Comparison of ENCODE assay signal across 27 mouse cellular contexts in the genomic region with DNA sequence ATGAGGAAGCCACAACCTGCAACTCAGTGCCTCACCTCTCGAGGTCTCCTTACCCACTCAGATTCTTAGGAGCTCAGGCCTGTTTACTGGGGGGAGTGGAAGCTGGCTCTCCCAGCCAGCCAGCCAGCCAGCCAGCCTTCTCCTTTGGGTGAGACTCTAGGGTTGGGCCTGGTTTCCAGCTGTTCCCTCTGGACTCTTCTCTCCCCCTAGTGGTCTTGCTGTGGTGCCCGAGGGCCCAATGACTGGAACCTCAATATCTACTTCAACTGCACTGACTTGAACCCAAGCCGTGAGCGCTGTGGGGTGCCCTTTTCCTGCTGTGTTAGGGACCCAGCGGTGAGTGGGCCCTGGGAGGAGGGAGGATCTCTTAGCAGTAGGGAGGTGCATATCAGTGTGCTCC. TPM values are rescaled to one million over a fixed set of nuclear protein-coding genes. Genes with fewer than 3 reads are reported as not detected.
A peak's percentile ranks its signal among the peaks of the same experiment; 100 is the strongest.
DNase-seq lines count a peak whose midpoint lies in the region; ATAC-seq and TF ChIP-seq lines count a peak whose summit lies in the region.
"Had no signal": no experiment of that assay in that cellular context is flagged by ENCODE, and none has a peak within 500 bp of the region (broad histone marks: within the 10 kb centered on the region; RNA-seq: fewer than 3 reads in every experiment).

No protein-coding gene starts in this region.

- TF ChIP-seq CTCF in forebrain, postnatal 0 days (IDR thresholded peaks at IDR 0.05; ENCODE audit: low read depth) = peak; percentile 21; the same call in 1 of the 2 replicates
- peak; percentile 53 for TF ChIP-seq CTCF in layer of hippocampus, adult 2 months (conservative IDR thresholded peaks at IDR 0.05)

- peaks cover 5% of the 10 kb centered on the region; the same call in 1 of the 2 replicates for H3K4me1 ChIP-seq in forebrain, postnatal 0 days (ENCODE audit: insufficient read depth)
- H3K4me1 ChIP-seq in forebrain, embryonic 11.5 days (replicated peaks; ENCODE audit: control insufficient read depth, insufficient read depth, low read length) = 0 out of 2 replicates have a peak, but pooled peaks cover 3% of the 10 kb centered on the region

- DNase-seq in forebrain, postnatal 0 days = no peak
- no peak for DNase-seq in forebrain, embryonic 11.5 days (ENCODE audit: low spot score)
- DNase-seq in layer of hippocampus, adult 2 months (ENCODE audit: low spot score in 2 of 2) = no peak
- no peak for DNase-seq in layer of hippocampus, postnatal 14 days (ENCODE audit: low spot score in 2 of 2)
- DNase-seq in 3T3-L1 (ENCODE audit: low read depth, low spot score) (peak; percentile 37), ZHBTc4 (ENCODE audit: low read depth, low spot score) (peak; percentile 48)
- no peak for DNase-seq in urinary bladder, postnatal 10 days (ENCODE audit: low spot score)
- DNase-seq in thymus, postnatal 10 days (ENCODE audit: low spot score in 2 of 2) = no peak
- DNase-seq: B cell, adult 2 months; heart, postnatal 14 days; kidney, adult 11 months; kidney, postnatal 36 days; liver; lung, adult 2 months; thymus, postnatal 4 days had no signal

- H3K9me3 ChIP-seq in forebrain, postnatal 0 days (ENCODE audit: low read length) = no peaks in the 10 kb centered on the region
- H3K9me3 ChIP-seq in forebrain, embryonic 11.5 days (ENCODE audit: control insufficient read depth, low read length) = no peaks in the 10 kb centered on the region
- H3K9me3 ChIP-seq: embryonic facial prominence, embryonic 12.5 days; neural tube, embryonic 13.5 days had no signal

- no peaks in the 10 kb centered on the region for H3K36me3 ChIP-seq in forebrain, postnatal 0 days (ENCODE audit: insufficient read depth)
- H3K36me3 ChIP-seq in forebrain, embryonic 11.5 days (ENCODE audit: control insufficient read depth, insufficient read depth, low read length) = no peaks in the 10 kb centered on the region
- H3K36me3 ChIP-seq: embryonic facial prominence, embryonic 12.5 days; neural tube, embryonic 13.5 days had no signal

- H3K4me3 ChIP-seq in forebrain, postnatal 0 days (ENCODE audit: low read depth, low read length) = no peak overlapping the region
- no peak overlapping the region for H3K4me3 ChIP-seq in forebrain, embryonic 11.5 days (ENCODE audit: low read depth, low read length)
- no peak overlapping the region for H3K4me3 ChIP-seq in layer of hippocampus, adult 2 months
- H3K4me3 ChIP-seq: embryonic facial prominence, embryonic 12.5 days; megakaryocyte, embryonic 14.5 days; neural tube, embryonic 13.5 days had no signal

- no peak overlapping the region for H3K4me2 ChIP-seq in forebrain, postnatal 0 days (ENCODE audit: low read depth)
- H3K4me2 ChIP-seq in forebrain, embryonic 11.5 days (ENCODE audit: low read depth, low read length, severe bottlenecking) = no peak overlapping the region
- H3K4me2 ChIP-seq: embryonic facial prominence, embryonic 12.5 days; hindbrain, embryonic 14.5 days; neural tube, embryonic 13.5 days had no signal

- no peak overlapping the region for H3K9ac ChIP-seq in forebrain, postnatal 0 days
- no peak overlapping the region for H3K9ac ChIP-seq in forebrain, embryonic 11.5 days (ENCODE audit: low read length)
- H3K9ac ChIP-seq: embryonic facial prominence, embryonic 12.5 days; hindbrain, embryonic 14.5 days; neural tube, embryonic 13.5 days had no signal

- no peak overlapping the region for H3K27ac ChIP-seq in forebrain, postnatal 0 days (ENCODE audit: low read depth, low read length)
- no peak overlapping the region for H3K27ac ChIP-seq in forebrain, embryonic 11.5 days (ENCODE audit: low read depth, low read length)
- peak overlapping the region; percentile 83 for H3K27ac ChIP-seq in layer of hippocampus, adult 2 months
- H3K27ac ChIP-seq: embryonic facial prominence, embryonic 12.5 days; hindbrain, embryonic 14.5 days; neural tube, embryonic 13.5 days had no signal

- no peak for ATAC-seq in forebrain, postnatal 0 days
- ATAC-seq in forebrain, embryonic 11.5 days (replicated peaks; ENCODE audit: low FRiP score) = no peak
- ATAC-seq: forebrain, embryonic 16.5 days had no signal

- WGBS in forebrain, postnatal 0 days = 51% methylated on average over 5 of the region's 5 CpGs
- WGBS in forebrain, embryonic 11.5 days = 54% methylated on average over 5 of the region's 5 CpGs

- no peaks in the 10 kb centered on the region for H3K27me3 ChIP-seq in forebrain, postnatal 0 days (ENCODE audit: insufficient read depth, low read length)
- H3K27me3 ChIP-seq in forebrain, embryonic 11.5 days (ENCODE audit: control insufficient read depth, insufficient read depth, low read length) = peaks cover 13% of the 10 kb centered on the region

RNA-seq across cellular contexts. Expression of gene Tspan17, which starts 5.7 kb away (rescaled TPM):
- 26.5 and 28.3 TPM in 2 replicates for total RNA-seq in forebrain, postnatal 0 days (2014; rRNA removed)
- polyA plus RNA-seq in forebrain, postnatal 0 days (2015; fragmentation: Nextera tagmentation; extraction: Ambion mirVana) = 44.2 and 61.1 TPM in 2 replicates
- polyA plus RNA-seq in forebrain, embryonic 11.5 days (2014; fragmentation: Nextera tagmentation; extraction: Ambion mirVana) = 6.9 and 8.1 TPM in 2 replicates
- 10 to 100 TPM; 96.7 to 97.7 TPM for total RNA-seq in layer of hippocampus, adult 2 months (2021)
- 10 to 100 TPM; 85.8 to 95.7 TPM for total RNA-seq in layer of hippocampus, postnatal 14 days (2021)

RNA-seq across cellular contexts. Expression of gene Eif4e1b, which starts 11.0 kb away (rescaled TPM):
- total RNA-seq in forebrain, postnatal 0 days (2014; rRNA removed) = not detected in 2 replicates
- polyA plus RNA-seq in forebrain, postnatal 0 days (2015; fragmentation: Nextera tagmentation; extraction: Ambion mirVana) = not detected in 2 replicates
- not detected in 2 replicates for polyA plus RNA-seq in forebrain, embryonic 11.5 days (2014; fragmentation: Nextera tagmentation; extraction: Ambion mirVana)
- total RNA-seq in layer of hippocampus, adult 2 months (2021) = not detected
- under 1 TPM; 0.35 to 0.62 TPM for total RNA-seq in layer of hippocampus, postnatal 14 days (2021)
- total RNA-seq: adrenal gland, adult 18-20 months; common myeloid progenitor, adult 5-6 weeks; gastrocnemius, adult 8-10 months; heart, adult 8-10 months; heart, postnatal 14 days; layer of hippocampus, postnatal 10 days; left cerebral cortex, postnatal 36 days; monocyte, adult 5-6 weeks had no signal
- polyA plus RNA-seq: embryonic facial prominence, embryonic 12.5 days; forebrain, embryonic 16.5 days; hindbrain, embryonic 14.5 days; lung, adult 2 months; neural tube, embryonic 13.5 days had no signal

RNA-seq across cellular contexts. Expression of gene Sncb, which starts 28.4 kb away (rescaled TPM):
- total RNA-seq in forebrain, postnatal 0 days (2014; rRNA removed) = 32.7 and 38.1 TPM in 2 replicates
- 122 and 137 TPM in 2 replicates for polyA plus RNA-seq in forebrain, postnatal 0 days (2015; fragmentation: Nextera tagmentation; extraction: Ambion mirVana)
- 1.3 and 2.6 TPM in 2 replicates for polyA plus RNA-seq in forebrain, embryonic 11.5 days (2014; fragmentation: Nextera tagmentation; extraction: Ambion mirVana)
- 100 to 1,000 TPM; 655 to 657 TPM for total RNA-seq in layer of hippocampus, adult 2 months (2021)
- 100 to 1,000 TPM; 564 TPM for total RNA-seq in layer of hippocampus, postnatal 14 days (2021)
- total RNA-seq: common myeloid progenitor, adult 5-6 weeks; heart, postnatal 14 days; monocyte, adult 5-6 weeks had no signal
- polyA plus RNA-seq: lung, adult 2 months had no signal

RNA-seq across cellular contexts. Expression of gene Gprin1, which starts 45.2 kb away (rescaled TPM):
- 213 and 219 TPM in 2 replicates for total RNA-seq in forebrain, postnatal 0 days (2014; rRNA removed)
- polyA plus RNA-seq in forebrain, postnatal 0 days (2015; fragmentation: Nextera tagmentation; extraction: Ambion mirVana) = 37.1 and 39.0 TPM in 2 replicates
- polyA plus RNA-seq in forebrain, embryonic 11.5 days (2014; fragmentation: Nextera tagmentation; extraction: Ambion mirVana) = 8.2 and 13.5 TPM in 2 replicates
- 100 to 1,000 TPM; 146 to 150 TPM for total RNA-seq in layer of hippocampus, adult 2 months (2021)
- 100 to 1,000 TPM; 149 to 150 TPM for total RNA-seq in layer of hippocampus, postnatal 14 days (2021)
- total RNA-seq: common myeloid progenitor, adult 5-6 weeks; heart, postnatal 14 days; monocyte, adult 5-6 weeks had no signal

Comparison
In these comparisons a context has a peak if more than half of its experiments do, and no peak if none do; other contexts are left out.
1. DNase-seq: peak in 3T3-L1 (single experiment) and ZHBTc4 (single experiment); none in forebrain, postnatal 0 days (single experiment), forebrain, embryonic 11.5 days (single experiment), layer of hippocampus, adult 2 months (0 of 2), layer of hippocampus, postnatal 14 days (0 of 2), urinary bladder, postnatal 10 days (single experiment) and thymus, postnatal 10 days (0 of 2).
2. RNA of gene Sncb, which starts 28.4 kb away (total RNA-seq): 655 to 657 TPM in layer of hippocampus, adult 2 months and 564 TPM in layer of hippocampus, postnatal 14 days; 32.7 to 38.1 TPM in forebrain, postnatal 0 days; every median in the first group is over 10 times any median in the second.